Mouse (Mus musculus) cortical plate, adult 2 months (tissue): Measurements from ENCODE around the gene Enah.

Experiments
- CTCF ChIP-seq: fragments of 200-500 bp; IDR thresholded peaks from 2 replicates; pipeline ENCODE4 v1.5.1; 2011; ENCODE audit warnings: mild to moderate bottlenecking, control low read depth, low read length; ENCODE audit not compliant: insufficient read depth; ENCODE audit errors: extremely low read depth
- POLR2A ChIP-seq: fragments of 200-500 bp; IDR thresholded peaks from 2 replicates; pipeline ENCODE4 v1.6.1; 2011; ENCODE audit warnings: mild to moderate bottlenecking, low read length, control low read depth; ENCODE audit not compliant: insufficient read depth; ENCODE audit errors: extremely low read depth

- TF ChIP-seq CTCF (no peak), POLR2A (no peak)
Observed at GRCm38 (mm10) chr1:181960383-181960782, 59.4 kb downstream of the Enah start.
